Mouse (Mus musculus) neutrophil, adult 5-6 weeks (primary cell): ENCODE results near the gene Kif1b. TPM values are rescaled to one million over a fixed set of nuclear protein-coding genes. Genes with fewer than 3 reads are reported as not detected.

ENCODE experiments used
- ATAC-seq: fragments of 151-379, 151-347 bp; 2 replicates; pipeline ENCODE4 v1.8.0; 2017; ENCODE audit warnings: mild to moderate bottlenecking, moderate TSS enrichment; ENCODE audit not compliant: insufficient number of reproducible peaks, poor library complexity, low FRiP score, severe bottlenecking; ENCODE audit errors: extremely low read depth
- total RNA-seq: library from RNA; stranded (forward); fragments of 200-1000 nt; gene quantifications from 2 replicates; pipeline ENCODE4 v1.2.3, GENCODE M21; 2017

The Kif1b gene
- total RNA-seq, 1 experiment from 2014 or later, result 51.4 TPM

DNA sequence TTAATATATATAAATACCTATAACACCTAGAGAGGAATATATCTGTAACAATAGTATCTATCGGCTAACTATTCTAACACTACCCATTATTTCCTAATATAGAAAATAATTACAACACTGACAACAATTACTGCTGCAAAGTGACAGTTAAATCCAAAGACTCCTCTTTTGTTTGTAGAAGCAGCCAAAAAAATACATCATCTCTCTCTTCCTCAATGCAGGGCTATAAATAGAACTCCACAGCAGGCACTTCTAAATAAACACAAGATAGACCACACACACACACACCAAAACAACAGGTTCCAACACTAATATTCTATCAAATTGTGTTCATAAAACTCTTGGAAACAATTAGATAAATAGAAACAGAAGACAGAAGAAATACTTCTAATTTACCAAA, 21.8 kb downstream of the Kif1b start:
- ATAC-seq, result no peak

DNA sequence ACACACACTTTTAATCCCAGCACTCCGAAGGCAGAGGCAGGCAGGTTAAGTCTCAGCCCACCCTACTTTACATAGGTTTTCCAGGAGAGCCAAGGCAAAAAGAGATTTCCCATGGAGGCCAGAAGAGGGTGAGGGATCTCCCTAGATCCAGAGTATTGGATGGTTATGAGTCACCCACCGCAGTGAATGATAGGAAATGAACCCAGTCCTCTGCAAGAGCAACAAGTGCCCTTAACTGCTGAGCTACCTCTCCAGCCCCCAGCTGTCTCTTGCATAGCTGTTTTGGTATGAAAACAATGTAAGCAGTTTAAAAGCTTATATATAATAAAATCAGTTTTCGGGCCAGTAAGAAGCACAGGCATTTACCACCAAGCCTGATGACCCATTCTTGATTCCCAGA, 24.5 kb downstream of the Kif1b start:
- no peak for ATAC-seq

DNA sequence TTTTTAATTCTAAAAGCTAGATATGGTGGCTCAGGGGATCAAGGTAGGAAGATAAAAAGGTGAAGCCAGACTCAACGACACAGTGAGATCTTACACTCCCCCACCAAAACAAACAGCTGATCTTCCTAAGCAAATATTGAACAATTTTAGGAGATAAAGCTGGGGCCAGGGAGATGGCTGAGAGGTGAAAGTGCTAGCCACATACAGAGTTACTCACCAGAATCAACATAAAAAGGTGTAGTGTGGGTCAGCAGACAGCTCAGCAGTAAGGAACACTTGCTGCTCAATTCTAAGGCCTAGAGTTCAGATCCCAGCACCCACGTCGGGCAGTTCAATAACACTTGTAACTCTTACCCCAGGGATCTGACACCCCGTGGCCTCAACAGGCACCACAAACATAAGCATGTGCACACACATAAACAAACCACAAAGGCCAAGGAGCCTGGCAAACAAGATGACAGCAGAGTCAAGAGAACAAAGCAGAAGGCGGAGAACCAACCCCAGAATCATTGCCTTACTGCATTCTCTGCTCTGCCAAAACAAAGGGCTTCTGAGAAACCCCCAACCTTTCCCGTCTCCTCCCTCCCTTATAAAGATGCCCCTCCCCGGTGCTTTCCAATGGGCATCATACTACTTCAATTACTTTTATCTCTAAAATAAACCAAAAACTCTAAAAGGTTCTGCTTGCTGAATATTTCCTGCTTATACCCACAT, 25.3 kb downstream of the Kif1b start:
- peak; percentile 33; the same call in 1 of the 2 replicates for ATAC-seq

DNA sequence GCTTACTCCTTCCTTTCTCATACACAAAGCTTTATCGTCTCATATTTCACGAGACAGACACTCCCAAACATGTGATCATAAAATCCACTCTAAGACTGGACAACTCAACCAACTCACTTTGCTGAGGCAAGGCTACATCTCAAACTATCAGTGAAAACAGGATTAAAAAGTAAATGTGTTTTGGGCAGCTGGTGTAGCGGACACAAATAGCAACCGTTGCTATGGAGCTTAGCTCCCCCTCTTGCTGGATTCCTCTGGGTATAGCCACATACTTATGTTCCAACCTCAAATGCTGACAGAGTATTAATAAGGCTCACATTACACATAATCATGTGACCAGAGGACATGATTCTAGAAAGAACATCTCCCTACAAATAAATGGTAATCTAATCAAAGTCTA, 29.9 kb downstream of the Kif1b start:
- ATAC-seq, result no peak

DNA sequence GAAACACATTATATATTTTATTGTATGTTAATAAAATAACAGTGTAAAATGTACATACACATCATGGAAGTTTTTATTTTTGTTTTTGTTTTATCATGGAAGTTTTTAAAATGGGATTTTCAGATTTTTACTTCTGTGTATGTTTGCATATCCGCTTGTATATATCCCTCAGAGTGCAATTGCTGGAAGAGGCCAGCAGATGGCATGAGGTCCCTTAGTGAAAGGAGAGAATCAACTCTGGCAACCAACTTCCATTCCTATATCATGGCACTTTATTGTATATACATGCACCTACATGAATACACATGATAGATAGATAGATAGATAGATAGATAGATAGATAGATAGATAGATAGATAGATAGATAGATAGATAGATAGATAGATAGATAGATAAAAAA, 34.4 kb downstream of the Kif1b start:
- ATAC-seq, result no peak

DNA sequence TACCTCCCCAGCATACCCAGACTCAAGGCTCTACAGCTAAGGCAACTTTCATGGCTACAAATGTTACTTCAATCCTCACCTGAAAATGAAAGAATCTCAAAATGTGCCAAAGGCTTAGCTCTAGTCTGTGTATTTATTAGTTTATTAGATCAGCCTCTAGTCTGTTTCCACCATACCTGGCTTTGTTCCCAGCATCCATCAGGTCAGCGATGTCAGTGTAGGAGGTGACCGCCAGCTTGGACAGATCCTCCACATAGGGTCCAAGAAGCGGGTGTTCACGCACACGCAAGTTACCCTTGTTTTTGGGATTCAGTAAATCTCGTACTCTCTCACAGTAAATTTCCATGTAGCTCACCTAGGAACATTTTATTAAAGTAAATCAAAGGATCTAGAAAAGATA, 37.0 kb downstream of the Kif1b start:
- no peak for ATAC-seq

DNA sequence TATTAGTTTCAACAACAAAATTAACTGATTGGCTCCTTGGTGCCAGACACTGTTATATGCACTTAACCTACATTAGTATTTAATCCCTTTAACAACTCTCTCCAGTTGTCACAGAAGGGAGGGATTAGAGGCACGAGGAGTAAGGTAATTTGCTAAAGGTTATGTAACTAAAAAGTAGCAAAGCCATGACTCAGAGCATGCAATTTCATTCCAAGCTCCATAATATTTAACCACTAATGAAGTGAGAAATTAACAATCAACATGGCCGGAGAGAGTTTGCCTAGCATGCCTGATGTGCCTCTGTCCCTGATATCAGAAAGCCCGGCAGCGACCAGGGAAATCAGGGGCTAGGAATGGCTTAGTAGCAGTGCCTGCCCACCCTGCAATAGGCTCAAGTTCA, 38.5 kb downstream of the Kif1b start:
- ATAC-seq, result no peak

DNA sequence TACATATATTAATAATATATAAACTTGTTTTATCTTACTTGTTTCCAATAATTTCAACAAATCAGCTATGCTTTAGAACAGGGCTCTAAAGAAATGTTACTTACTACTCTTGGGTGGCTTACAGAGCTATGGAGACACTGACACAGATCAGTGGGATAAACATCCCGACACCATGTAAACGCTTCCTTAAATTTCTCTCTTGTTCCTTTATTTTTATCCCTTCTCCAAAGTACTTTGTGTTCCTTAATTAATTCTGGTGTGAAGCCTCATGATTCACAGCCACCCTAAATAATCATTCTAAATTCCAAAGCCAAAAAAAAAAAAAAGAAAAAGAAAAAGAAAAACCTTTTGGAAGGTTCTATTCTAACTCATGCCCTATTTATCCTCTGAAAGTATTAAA, 42.6 kb downstream of the Kif1b start:
- no peak for ATAC-seq

DNA sequence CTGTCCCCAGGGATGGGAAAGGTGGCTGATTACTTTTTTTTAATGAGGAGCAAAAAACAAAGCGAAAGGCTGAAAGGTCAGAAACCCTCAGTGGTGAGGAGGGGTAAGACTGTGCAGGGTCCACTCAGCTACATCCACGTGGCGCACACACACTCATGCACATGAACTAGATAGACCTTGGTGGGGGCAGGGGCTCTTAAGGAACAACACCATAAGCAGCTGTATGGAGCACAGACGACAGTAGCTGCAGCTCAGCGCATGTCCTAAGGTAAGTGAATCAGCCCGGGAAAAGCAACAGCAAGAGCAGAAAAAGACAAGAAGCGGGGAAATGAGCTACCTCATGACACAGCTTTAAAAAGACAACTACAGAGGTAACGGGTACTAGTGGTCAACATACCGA, 44.3 kb downstream of the Kif1b start:
- no peak for ATAC-seq

DNA sequence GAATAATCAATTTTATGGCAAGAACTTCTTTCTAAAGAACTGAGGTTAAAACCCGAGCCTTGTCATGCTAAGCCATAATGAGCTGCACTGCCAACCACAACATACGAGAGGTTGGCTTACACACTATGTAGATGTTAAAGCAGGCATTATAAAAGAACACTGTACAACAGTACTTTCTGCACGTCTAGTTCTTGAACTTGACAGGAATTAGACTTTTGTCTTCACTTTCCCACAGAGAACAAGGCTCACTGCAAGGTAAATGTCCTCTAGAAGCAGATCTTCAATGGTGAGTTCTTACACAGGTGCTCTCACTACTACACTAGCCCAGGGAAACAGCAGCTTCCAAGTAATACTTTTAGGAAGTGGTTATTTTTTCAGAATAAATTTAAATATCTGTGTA, 46.0 kb downstream of the Kif1b start:
- ATAC-seq, result no peak

DNA sequence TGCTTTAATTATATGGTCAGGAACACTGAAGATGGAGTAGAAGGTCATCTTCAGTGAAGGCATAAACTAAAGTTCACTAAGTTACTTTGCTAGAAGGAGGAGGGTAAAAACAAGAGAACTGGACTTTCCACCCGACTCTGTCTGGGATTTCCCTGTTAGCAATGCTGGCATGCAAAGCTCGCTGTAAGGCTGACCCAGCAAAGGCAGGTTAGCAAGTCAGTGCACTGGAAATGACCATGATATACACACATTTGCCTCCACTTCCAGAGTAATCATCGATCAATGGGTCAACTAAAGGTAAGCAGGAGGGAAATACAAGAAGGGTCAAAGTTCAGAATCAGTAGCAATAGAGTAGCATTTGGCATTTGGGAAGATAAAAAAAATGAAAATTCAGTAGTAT, 46.6 kb downstream of the Kif1b start:
- ATAC-seq, result no peak

DNA sequence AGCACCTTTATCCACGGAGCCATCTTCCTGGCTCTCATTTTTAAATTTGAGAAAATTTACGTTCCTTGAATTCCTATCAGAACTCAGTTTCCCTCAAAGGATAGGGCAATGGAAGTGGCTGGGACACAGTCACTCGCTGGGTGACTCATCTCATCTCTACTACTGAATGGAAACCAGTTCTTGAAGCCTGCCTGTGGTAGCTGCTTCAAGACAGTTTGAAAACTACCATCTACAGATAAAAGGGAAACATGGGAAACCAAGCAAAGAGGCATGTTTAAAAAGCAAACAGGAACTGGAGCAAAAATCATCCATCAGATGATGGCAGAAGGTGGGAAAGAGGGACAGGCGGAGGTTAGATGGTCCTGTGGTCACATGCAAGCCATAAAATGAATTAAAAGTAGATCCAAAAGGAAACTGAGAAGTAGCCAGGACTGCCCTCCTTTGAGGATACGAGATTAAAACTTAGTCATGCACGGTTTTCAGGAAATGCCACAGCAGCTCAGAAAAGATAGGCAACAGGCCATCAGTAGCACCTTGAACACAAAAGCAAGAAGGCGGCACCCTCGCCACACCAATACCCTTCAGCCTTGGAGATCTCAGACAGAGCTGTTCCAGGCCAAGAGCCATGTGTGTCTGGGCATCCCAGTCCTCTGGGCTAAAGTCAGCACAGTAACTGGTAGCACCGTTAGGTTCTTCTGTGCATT, 48.0 kb downstream of the Kif1b start:
- ATAC-seq, result no peak

DNA sequence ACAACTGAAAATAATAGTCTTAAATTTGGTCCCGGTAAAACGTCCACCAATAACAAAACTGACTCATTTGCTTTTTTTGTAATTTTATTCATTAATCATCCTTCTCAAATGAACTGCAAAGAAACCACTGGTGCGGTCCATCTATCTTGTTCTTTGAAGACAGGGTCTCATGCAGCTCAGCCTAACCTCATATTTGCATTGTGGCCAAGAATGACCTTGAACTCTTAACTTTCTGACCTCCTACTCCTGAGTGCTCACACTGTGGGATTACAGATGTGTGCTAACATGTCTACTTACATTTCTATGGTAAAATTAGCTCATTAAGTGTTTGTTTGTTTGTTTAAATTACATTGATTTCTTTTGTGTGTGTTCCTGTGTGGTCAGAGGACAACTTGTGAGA, 48.6 kb downstream of the Kif1b start:
- no peak for ATAC-seq

DNA sequence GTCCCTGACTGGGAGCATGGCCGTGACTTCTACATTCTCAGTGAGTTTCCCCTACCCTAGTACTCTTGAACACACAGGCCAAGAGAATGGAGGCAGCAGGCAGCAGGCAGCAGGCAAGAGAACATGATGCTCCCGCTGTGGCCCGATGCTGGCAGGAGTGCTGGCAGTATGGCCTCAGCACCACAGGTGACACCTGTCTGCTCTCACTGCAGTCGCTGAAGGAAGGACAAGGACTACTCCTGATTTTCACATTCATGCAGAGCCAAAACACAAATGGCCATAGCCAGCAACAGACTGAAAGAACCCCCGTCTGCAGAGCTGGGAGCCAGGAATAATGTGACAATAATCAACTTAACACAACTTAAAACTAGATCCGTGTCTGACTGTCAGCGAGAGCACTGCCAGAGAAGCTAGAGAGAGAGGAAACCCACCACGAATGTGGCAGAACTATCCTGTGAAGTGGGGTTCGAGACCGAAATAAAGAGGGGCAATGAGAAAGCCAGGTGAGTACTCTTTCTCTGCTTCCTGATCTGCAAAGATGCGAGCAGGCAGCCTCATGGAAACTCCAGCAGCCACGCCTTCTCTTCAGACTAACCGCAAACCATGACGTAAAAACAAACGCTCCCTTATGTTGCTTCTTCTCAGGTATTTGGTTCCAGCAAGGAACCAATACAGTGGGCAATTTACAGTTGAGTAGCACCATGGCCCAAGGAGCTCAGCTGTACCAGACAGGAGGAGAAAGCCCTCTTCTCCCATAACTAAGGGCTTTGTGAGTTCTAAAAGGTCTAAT, 50.8 kb downstream of the Kif1b start:
- ATAC-seq, result no peak

DNA sequence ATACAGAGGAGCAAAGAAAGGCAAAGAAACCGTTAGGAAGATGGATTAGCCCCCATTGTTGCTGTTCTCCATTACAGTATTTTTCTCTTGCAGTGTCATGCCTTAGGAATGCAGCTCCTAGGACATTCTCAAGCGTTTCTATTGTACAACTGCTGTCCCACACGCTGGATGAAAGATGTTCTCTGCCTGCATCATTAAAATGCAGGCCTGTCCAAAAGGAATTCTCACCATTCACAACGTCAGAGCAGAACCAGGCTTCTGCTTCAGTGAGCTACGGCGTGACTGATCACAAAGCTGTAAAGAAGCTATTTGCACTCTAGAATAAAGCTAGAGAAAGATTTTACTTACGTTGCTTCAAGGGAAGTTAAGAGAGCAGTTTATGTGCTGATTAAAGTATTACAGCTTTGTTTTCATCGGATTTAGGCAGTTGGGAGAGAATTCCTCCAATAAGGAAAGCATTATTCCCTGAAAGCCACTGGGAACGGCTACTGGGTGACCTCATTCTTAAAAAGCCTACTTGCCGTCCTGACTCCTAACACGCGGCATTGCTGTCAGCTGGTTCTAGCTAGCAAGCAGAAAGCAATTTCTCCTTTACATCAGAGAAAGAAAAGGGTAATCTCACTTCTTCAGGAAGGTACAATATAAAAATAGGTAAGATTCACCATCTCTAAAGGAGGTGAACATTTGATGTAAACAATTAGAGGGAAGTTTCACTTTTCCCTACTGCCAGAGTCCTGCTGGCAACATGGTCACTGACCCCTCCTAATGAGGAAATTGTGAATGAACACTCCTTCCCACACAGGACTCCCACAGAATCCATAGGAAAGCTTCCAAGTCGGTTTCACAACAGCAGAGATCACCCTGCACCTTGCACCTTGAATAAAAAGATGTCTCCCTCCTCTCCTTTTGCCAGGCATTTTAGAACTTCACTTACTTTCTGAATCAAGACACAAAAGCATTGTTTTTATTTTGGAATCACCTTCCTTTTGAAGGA, 51.9 kb downstream of the Kif1b start:
- ATAC-seq, result no peak

DNA sequence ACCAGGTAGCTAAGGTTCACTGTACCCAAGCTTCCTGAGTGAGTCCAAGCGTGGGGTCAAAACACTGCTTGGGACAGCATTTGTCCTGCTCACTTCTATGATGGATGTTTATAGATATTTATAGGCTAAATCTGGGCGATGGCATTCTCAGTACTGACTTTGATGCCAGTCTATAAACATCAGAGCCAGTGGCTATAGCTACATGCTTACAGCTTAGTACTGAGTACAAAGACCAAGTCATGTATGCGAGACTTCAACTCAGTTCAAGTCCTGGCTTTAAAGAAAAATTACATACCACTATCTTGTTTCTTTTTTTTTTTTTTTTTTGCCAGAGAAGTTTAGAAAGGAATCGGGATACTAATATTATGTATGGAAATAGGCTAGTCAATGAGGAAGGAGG, 52.7 kb downstream of the Kif1b start:
- ATAC-seq, result no peak

DNA sequence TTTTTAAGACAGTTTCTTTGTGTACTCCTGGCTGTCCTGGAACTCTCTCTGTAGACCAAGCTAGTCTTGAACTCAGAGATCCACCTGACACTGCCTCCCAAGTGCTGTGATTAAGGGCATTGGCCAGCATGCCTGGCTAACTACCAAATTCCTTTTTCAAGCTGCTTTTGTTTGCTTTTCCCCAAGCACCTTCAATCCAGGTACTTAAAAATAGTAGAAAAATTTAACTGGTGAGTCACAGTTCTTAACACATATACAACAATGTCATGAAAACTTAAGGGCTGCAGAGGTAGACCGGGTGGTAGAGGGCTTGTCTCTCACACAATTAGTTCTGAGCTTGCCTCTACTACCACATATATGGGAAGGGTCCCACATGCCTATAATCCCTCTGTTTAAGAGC, 58.2 kb downstream of the Kif1b start:
- no peak for ATAC-seq

DNA sequence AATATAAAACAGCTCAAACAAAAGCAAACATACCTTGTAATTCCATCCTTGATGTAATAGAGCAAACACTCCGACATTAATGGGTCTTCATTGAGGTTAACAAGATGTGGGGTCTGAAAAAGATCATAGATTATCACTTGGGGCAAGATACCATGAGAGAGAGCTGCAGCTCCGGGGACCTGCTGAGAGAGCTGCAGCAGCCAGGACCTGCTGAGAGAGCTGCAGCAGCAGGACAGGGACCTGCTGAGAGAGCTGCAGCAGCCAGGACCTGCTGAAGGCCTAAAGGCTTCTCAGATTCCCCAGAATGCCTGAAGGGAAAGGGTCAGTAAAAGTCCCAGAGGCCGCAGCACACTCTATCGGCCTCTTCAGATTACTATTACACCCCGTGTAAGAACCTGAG, 59.7 kb downstream of the Kif1b start:
- no peak for ATAC-seq

DNA sequence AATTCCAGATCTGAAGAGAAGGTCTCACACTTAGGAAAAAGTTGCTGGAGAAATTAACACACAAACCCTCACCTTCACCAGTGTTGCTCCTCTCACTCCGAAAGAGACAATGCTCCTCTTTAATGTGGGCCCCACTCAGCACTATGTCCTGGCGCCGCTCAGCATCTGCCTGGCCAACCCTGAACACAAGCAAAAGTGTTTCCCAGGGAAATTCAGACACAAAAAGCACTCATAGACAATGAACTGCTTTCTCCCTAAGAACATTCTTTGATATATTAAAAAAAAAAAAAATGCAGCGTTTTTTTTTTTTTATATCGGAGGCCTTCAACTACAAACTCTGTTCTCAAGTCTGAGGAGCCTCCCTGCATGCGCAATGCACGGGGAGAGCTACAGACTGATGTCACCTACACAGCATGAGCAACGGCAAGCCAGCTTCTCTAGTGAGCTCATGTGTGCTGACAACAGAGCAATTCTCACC, 60.3 kb downstream of the Kif1b start:
- ATAC-seq, result no peak
